Mouse (Mus musculus) megakaryocyte-erythroid progenitor cell, adult 5-6 weeks (primary cell): ENCODE data around the gene Olfr1224-ps1. TPM values are rescaled to one million over a fixed set of nuclear protein-coding genes. Genes with fewer than 3 reads are reported as not detected.
"Not testable (repeated sequence)": the region's sequence is repeated elsewhere in the genome, so short reads cannot be mapped to it uniquely, and the experiment has no call there.

ENCODE experiments used
- ATAC-seq: replicated peaks from 2 replicates; pipeline ENCODE4 v1.8.0; 2016; ENCODE audit warnings: mild to moderate bottlenecking, inconsistent platforms; ENCODE audit not compliant: severe bottlenecking, poor library complexity, low FRiP score, low TSS enrichment
- total RNA-seq, 2 experiments: library from RNA; stranded (forward) in 1 of 2; stranded (reverse) in 1 of 2; fragments of 200-1000, 215-1000 nt in 1 of 2; fragments of >200 nt in 1 of 2; fragmentation: Nextera tagmentation in 1 of 2; gene quantifications; 2 replicates each; pipeline ENCODE4 v1.2.3; 2014 to 2017

The Olfr1224-ps1 gene
- not detected in 2 replicates for total RNA-seq (2014; fragmentation: Nextera tagmentation)
- total RNA-seq (2017) = not detected in 2 replicates

- ATAC-seq = not testable (repeated sequence)
Measured at GRCm38 (mm10) chr2:89163991-89164390, at the start of gene Olfr1224-ps1. Gene Olfr1224-ps1, minus strand, starts transcription at chr2:89164091.

GRCm38 (mm10) chr2:89199948-89200347 is 36.1 kb upstream of the Olfr1224-ps1 start, which contains the start of gene Olfr1226:
Gene Olfr1226, minus strand, starts transcription at chr2:89200048.
- no peak for ATAC-seq

GRCm38 (mm10) chr2:89196325-89196982 is 32.6 kb upstream of the Olfr1224-ps1 start:
- no peak for ATAC-seq

GRCm38 (mm10) chr2:89174569-89174968 is 10.7 kb upstream of the Olfr1224-ps1 start, which contains the start of gene Olfr1225:
Gene Olfr1225, minus strand, starts transcription at chr2:89174669.
- no peak for ATAC-seq

GRCm38 (mm10) chr2:89164711-89165110 is 820 bp upstream of the Olfr1224-ps1 start:
- ATAC-seq = not testable (repeated sequence)

DNA sequence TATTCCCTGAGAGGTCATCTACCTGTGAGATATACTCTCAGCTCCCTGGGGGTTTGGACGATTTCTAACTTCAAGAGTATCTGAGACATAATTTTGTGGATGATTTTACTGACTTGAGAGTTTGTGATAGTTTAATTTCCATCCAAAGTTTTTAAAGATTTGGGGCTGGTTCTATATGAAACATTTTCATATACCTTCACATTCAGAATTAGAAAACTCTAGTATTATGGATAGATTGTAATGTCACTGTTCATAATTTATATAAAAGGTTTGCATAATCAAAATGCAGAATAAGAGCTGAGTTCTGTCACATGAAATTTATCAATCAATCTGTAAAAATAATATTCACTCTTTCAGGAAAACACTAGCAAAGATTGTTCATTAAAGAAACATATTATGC is 12.4 kb downstream of the Olfr1224-ps1 start, which contains the start of gene Olfr1223:
Olfr1223 (minus strand) TSS at position 101 of the 400 bp plus-strand sequence.
- no peak for ATAC-seq

- no peak for ATAC-seq
Measured at GRCm38 (mm10) chr2:89132954-89133353, 30.9 kb downstream of the Olfr1224-ps1 start, which contains the start of gene Olfr1222. Gene Olfr1222, minus strand, starts transcription at chr2:89133054.

DNA sequence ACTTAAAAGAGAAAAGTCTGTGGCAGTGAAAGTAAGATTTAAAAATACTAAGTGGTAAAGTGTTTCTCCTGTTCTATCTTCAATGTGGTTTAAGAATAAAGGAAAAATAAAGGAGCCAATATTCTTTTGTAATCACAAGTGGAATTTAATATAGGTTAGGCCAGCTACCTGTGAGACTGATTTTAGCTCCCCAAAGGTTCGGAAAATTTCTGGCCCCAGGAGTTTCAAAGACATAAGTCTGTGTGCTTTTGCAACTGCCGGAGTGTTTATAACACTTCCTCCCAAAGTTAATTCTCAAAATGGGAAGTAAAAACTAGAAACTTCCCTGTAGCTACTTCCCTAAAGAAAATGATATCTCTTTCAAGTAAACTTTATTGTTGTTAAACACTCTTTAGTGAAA is 46.7 kb downstream of the Olfr1224-ps1 start, which contains the start of gene Olfr1221:
Olfr1221 (minus strand) TSS at position 101 of the 400 bp plus-strand sequence.
- ATAC-seq = no peak

- ATAC-seq = no peak
Measured at GRCm38 (mm10) chr2:89106735-89107134, 57.2 kb downstream of the Olfr1224-ps1 start, which contains the start of gene Olfr1220. Gene Olfr1220, minus strand, starts transcription at chr2:89106835.

GRCm38 (mm10) chr2:89105651-89106050 is 58.2 kb downstream of the Olfr1224-ps1 start:
- ATAC-seq = no peak

Other genes with a start within 250 kb of the Olfr1224-ps1 start
- gene Olfr1209, start 248.9 kb downstream of the Olfr1224-ps1 start, total RNA-seq (2014; fragmentation: Nextera tagmentation) = not detected in 2 replicates
- gene Olfr1209, start 248.9 kb downstream of the Olfr1224-ps1 start, total RNA-seq (2017) = not detected in 2 replicates
- not detected in 2 replicates for gene Olfr1211, start 226.0 kb downstream of the Olfr1224-ps1 start, total RNA-seq (2014; fragmentation: Nextera tagmentation)
- not detected in 2 replicates for gene Olfr1211, start 226.0 kb downstream of the Olfr1224-ps1 start, total RNA-seq (2017)
- gene Olfr1212, start 210.1 kb downstream of the Olfr1224-ps1 start, total RNA-seq (2014; fragmentation: Nextera tagmentation) = not detected in 2 replicates
- gene Olfr1212, start 210.1 kb downstream of the Olfr1224-ps1 start, total RNA-seq (2017) = not detected in 2 replicates
- not detected in 2 replicates for gene Gm13762, start 183.8 kb downstream of the Olfr1224-ps1 start, total RNA-seq (2014; fragmentation: Nextera tagmentation)
- not detected in 2 replicates for gene Gm13762, start 183.8 kb downstream of the Olfr1224-ps1 start, total RNA-seq (2017)
- gene Olfr1214, start 171.4 kb downstream of the Olfr1224-ps1 start, total RNA-seq (2014; fragmentation: Nextera tagmentation) = not detected in 2 replicates
- gene Olfr1214, start 171.4 kb downstream of the Olfr1224-ps1 start, total RNA-seq (2017) = not detected in 2 replicates
- gene Olfr1215, start 157.1 kb downstream of the Olfr1224-ps1 start, total RNA-seq (2014; fragmentation: Nextera tagmentation) = not detected in 2 replicates
- gene Olfr1215, start 157.1 kb downstream of the Olfr1224-ps1 start, total RNA-seq (2017) = not detected in 2 replicates
- not detected in 2 replicates for gene Olfr1216, start 145.8 kb downstream of the Olfr1224-ps1 start, total RNA-seq (2014; fragmentation: Nextera tagmentation)
- gene Olfr1216, start 145.8 kb downstream of the Olfr1224-ps1 start, total RNA-seq (2017) = not detected in 2 replicates
- gene Olfr1217, start 132.0 kb downstream of the Olfr1224-ps1 start, total RNA-seq (2014; fragmentation: Nextera tagmentation) = not detected in 2 replicates
- not detected in 2 replicates for gene Olfr1217, start 132.0 kb downstream of the Olfr1224-ps1 start, total RNA-seq (2017)
- gene Olfr1218, start 102.9 kb downstream of the Olfr1224-ps1 start, total RNA-seq (2014; fragmentation: Nextera tagmentation) = not detected in 2 replicates
- gene Olfr1218, start 102.9 kb downstream of the Olfr1224-ps1 start, total RNA-seq (2017) = not detected in 2 replicates
- not detected in 2 replicates for gene Olfr1219, start 80.6 kb downstream of the Olfr1224-ps1 start, total RNA-seq (2014; fragmentation: Nextera tagmentation)
- gene Olfr1219, start 80.6 kb downstream of the Olfr1224-ps1 start, total RNA-seq (2017) = not detected in 2 replicates
- gene Olfr1220, start 57.3 kb downstream of the Olfr1224-ps1 start, total RNA-seq (2014; fragmentation: Nextera tagmentation) = not detected in 2 replicates
- gene Olfr1220, start 57.3 kb downstream of the Olfr1224-ps1 start, total RNA-seq (2017) = not detected in 2 replicates
- not detected in 2 replicates for gene Olfr1221, start 46.8 kb downstream of the Olfr1224-ps1 start, total RNA-seq (2014; fragmentation: Nextera tagmentation)
- gene Olfr1221, start 46.8 kb downstream of the Olfr1224-ps1 start, total RNA-seq (2017) = not detected in 2 replicates
- gene Olfr1222, start 31.0 kb downstream of the Olfr1224-ps1 start, total RNA-seq (2014; fragmentation: Nextera tagmentation) = not detected in 2 replicates
- gene Olfr1222, start 31.0 kb downstream of the Olfr1224-ps1 start, total RNA-seq (2017) = not detected in 2 replicates
- not detected in 2 replicates for gene Olfr1223, start 12.5 kb downstream of the Olfr1224-ps1 start, total RNA-seq (2014; fragmentation: Nextera tagmentation)
- not detected in 2 replicates for gene Olfr1223, start 12.5 kb downstream of the Olfr1224-ps1 start, total RNA-seq (2017)
- not detected in 2 replicates for gene Olfr1225, start 10.6 kb upstream of the Olfr1224-ps1 start, total RNA-seq (2014; fragmentation: Nextera tagmentation)
- gene Olfr1225, start 10.6 kb upstream of the Olfr1224-ps1 start, total RNA-seq (2017) = not detected in 2 replicates
- not detected in 2 replicates for gene Olfr1226, start 36.0 kb upstream of the Olfr1224-ps1 start, total RNA-seq (2014; fragmentation: Nextera tagmentation)
- gene Olfr1226, start 36.0 kb upstream of the Olfr1224-ps1 start, total RNA-seq (2017) = not detected in 2 replicates
- gene Olfr1228, start 90.0 kb upstream of the Olfr1224-ps1 start, total RNA-seq (2014; fragmentation: Nextera tagmentation) = not detected in 2 replicates
- not detected in 2 replicates for gene Olfr1228, start 90.0 kb upstream of the Olfr1224-ps1 start, total RNA-seq (2017)
- gene Olfr1229, start 123.9 kb upstream of the Olfr1224-ps1 start, total RNA-seq (2014; fragmentation: Nextera tagmentation) = not detected in 2 replicates
- gene Olfr1229, start 123.9 kb upstream of the Olfr1224-ps1 start, total RNA-seq (2017) = not detected in 2 replicates
- gene Olfr1230, start 133.2 kb upstream of the Olfr1224-ps1 start, total RNA-seq (2014; fragmentation: Nextera tagmentation) = not detected in 2 replicates
- gene Olfr1230, start 133.2 kb upstream of the Olfr1224-ps1 start, total RNA-seq (2017) = not detected in 2 replicates
- gene Olfr1231, start 143.0 kb upstream of the Olfr1224-ps1 start, total RNA-seq (2014; fragmentation: Nextera tagmentation) = not detected in 2 replicates
- not detected in 2 replicates for gene Olfr1231, start 143.0 kb upstream of the Olfr1224-ps1 start, total RNA-seq (2017)
- not detected in 2 replicates for gene Olfr1232, start 165.6 kb upstream of the Olfr1224-ps1 start, total RNA-seq (2014; fragmentation: Nextera tagmentation)
- not detected in 2 replicates for gene Olfr1232, start 165.6 kb upstream of the Olfr1224-ps1 start, total RNA-seq (2017)
- gene Olfr1233, start 178.3 kb upstream of the Olfr1224-ps1 start, total RNA-seq (2014; fragmentation: Nextera tagmentation) = not detected in 2 replicates
- gene Olfr1233, start 178.3 kb upstream of the Olfr1224-ps1 start, total RNA-seq (2017) = not detected in 2 replicates
- gene Olfr1234, start 200.8 kb upstream of the Olfr1224-ps1 start, total RNA-seq (2014; fragmentation: Nextera tagmentation) = not detected in 2 replicates
- not detected in 2 replicates for gene Olfr1234, start 200.8 kb upstream of the Olfr1224-ps1 start, total RNA-seq (2017)
- gene Olfr1238, start 245.6 kb upstream of the Olfr1224-ps1 start, total RNA-seq (2014; fragmentation: Nextera tagmentation) = not detected in 2 replicates
- not detected in 2 replicates for gene Olfr1238, start 245.6 kb upstream of the Olfr1224-ps1 start, total RNA-seq (2017)